Mouse (Mus musculus): ENCODE measurements around the gene Ecm1. TPM values are rescaled to one million over a fixed set of nuclear protein-coding genes. Genes with fewer than 3 reads are reported as not detected.
A peak's percentile ranks its signal among the peaks of the same experiment; 100 is the strongest.

Gene Ecm1
- polyA plus RNA-seq, 1 experiment from 2014 or later: 6.8 TPM

DNA sequence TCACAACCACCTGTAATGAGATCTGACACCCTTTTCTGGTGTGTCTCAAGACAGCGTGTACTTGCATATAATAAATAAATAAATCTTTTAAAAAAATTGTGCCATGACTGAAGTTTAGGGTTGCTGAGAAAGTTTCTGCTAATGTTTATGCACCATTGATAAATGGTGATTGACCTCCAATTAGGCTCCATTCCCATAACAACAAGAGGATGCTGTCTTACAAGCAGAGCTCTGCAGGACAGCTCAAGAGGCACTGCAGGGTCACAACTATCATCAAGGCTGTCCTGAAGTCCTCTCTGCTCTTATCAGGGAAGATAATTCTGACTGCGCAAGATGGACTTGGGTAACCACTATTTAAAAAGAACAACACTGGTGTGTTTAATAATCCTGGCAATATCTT, 21.2 kb downstream of the Ecm1 start:
- WGBS: 90% methylated on average over 2 of the region's 2 CpGs
- no peaks in the 10 kb centered on the region for H3K4me1 ChIP-seq (ENCODE audit: control insufficient read depth, insufficient read depth, low read length)

DNA sequence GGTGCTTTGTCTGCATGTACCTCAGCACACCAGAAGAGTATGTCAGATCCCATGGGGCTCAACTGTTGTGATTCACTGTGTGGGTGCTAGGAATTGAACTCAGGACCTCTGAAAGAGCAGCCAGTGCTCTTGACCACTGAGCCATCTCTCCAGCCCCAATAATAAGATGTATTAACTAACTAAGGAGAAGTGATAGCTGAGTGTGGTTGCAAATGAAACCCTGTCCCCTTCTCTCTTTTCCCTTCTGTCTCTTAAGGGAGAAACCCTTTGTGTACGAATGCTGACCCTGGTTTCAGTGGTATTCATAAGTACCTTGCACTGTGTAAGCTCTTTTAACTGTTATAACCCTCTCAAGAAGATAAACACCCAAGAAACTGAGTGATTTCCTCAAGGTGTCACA, 23.3 kb downstream of the Ecm1 start:
- no peak overlapping the region for H3K27ac ChIP-seq (replicated peaks; ENCODE audit: low read depth, low read length)
- H3K27me3 ChIP-seq (ENCODE audit: control insufficient read depth, insufficient read depth, low read length): no peaks in the 10 kb centered on the region
- H3K4me3 ChIP-seq (ENCODE audit: low read depth, low read length): no peak overlapping the region
- 0 out of 2 replicates have a peak, but pooled peaks cover 3% of the 10 kb centered on the region for H3K9me3 ChIP-seq (ENCODE audit: control insufficient read depth, low read length)
- no peaks in the 10 kb centered on the region for H3K4me1 ChIP-seq (ENCODE audit: control insufficient read depth, insufficient read depth, low read length)
- H3K4me2 ChIP-seq (ENCODE audit: low read depth, severe bottlenecking): no peak overlapping the region
- WGBS: 78% methylated on average over 1 of the region's 1 CpGs
- DNase-seq (ENCODE audit: low spot score): no peak
- H3K36me3 ChIP-seq (ENCODE audit: control insufficient read depth, insufficient read depth, low read length): no peaks in the 10 kb centered on the region
- no peak overlapping the region for H3K9ac ChIP-seq (ENCODE audit: low read length)
- ATAC-seq (ENCODE audit: insufficient number of reproducible peaks, low FRiP score, low TSS enrichment, low read depth): no peak

More for the DNA sequence above, 21.2 kb downstream of the Ecm1 start:
- DNase-seq (ENCODE audit: low spot score) (no peak), ATAC-seq (ENCODE audit: insufficient number of reproducible peaks, low FRiP score, low TSS enrichment, low read depth) (no peak)
- no peaks in the 10 kb centered on the region for H3K36me3 ChIP-seq (ENCODE audit: control insufficient read depth, insufficient read depth, low read length)
- no peak overlapping the region for H3K9ac ChIP-seq (ENCODE audit: low read length)
- no peak overlapping the region for H3K4me2 ChIP-seq (ENCODE audit: low read depth, severe bottlenecking)
- H3K9me3 ChIP-seq (ENCODE audit: control insufficient read depth, low read length): no peaks in the 10 kb centered on the region
- H3K27me3 ChIP-seq (ENCODE audit: control insufficient read depth, insufficient read depth, low read length): no peaks in the 10 kb centered on the region
- H3K27ac ChIP-seq (replicated peaks; ENCODE audit: low read depth, low read length): no peak overlapping the region
- H3K4me3 ChIP-seq (ENCODE audit: low read depth, low read length): no peak overlapping the region

DNA sequence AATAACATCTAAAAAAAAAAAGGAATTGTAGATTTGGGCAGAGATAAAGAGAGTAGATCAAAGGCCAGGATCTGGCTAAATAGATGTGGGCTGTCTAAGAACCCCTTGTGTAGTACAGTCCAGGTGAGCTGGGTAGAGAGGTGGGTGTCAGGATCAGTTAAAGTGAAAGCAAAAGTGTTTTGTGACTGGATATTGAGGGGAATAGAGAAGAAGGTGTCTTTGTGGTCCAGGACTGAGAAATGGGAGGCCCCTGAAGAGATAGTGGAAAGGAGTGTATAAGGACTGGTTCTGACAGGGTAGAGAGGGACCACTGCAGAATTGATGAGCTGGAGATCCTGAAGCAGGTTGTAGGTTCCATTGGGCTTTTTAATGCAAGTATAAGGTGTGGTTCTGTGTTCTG, 29.4 kb downstream of the Ecm1 start:
- no peaks in the 10 kb centered on the region for H3K36me3 ChIP-seq (ENCODE audit: control insufficient read depth, insufficient read depth, low read length)
- H3K27me3 ChIP-seq (ENCODE audit: control insufficient read depth, insufficient read depth, low read length): no peaks in the 10 kb centered on the region
- no peak overlapping the region for H3K27ac ChIP-seq (replicated peaks; ENCODE audit: low read depth, low read length)
- H3K9me3 ChIP-seq (ENCODE audit: control insufficient read depth, low read length): 0 out of 2 replicates have a peak, but pooled peaks cover 3% of the 10 kb centered on the region
- DNase-seq (ENCODE audit: low spot score): no peak
- no peak overlapping the region for H3K9ac ChIP-seq (ENCODE audit: low read length)
- no peaks in the 10 kb centered on the region for H3K4me1 ChIP-seq (ENCODE audit: control insufficient read depth, insufficient read depth, low read length)
- H3K4me2 ChIP-seq (ENCODE audit: low read depth, severe bottlenecking): no peak overlapping the region
- no peak overlapping the region for H3K4me3 ChIP-seq (ENCODE audit: low read depth, low read length)
- no peak for ATAC-seq (ENCODE audit: insufficient number of reproducible peaks, low FRiP score, low TSS enrichment, low read depth)

DNA sequence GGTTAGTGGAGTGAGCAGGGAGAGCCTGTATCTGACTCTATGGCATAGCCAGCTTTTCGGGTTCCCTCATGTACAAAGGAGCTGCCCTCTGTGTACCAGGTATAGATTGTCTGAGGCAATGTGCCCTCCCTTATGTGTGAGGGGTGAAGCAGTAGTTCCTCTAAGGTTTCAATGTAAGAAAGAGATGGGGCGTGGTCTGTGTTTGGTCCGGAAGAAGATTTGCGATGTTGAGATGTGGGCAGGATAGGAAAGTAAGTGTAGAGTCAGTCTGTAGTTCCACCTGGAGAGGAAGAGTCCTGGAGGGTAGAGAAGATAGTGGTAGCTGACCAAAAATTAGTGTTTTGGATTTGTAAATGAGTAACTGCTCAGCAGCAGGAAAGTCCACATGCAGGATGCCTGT, 30.3 kb downstream of the Ecm1 start:
- H3K27me3 ChIP-seq (ENCODE audit: control insufficient read depth, insufficient read depth, low read length): no peaks in the 10 kb centered on the region
- 0 out of 2 replicates have a peak, but pooled peaks cover 3% of the 10 kb centered on the region for H3K9me3 ChIP-seq (ENCODE audit: control insufficient read depth, low read length)
- H3K27ac ChIP-seq (replicated peaks; ENCODE audit: low read depth, low read length): no peak overlapping the region
- H3K4me3 ChIP-seq (ENCODE audit: low read depth, low read length): no peak overlapping the region
- no peaks in the 10 kb centered on the region for H3K36me3 ChIP-seq (ENCODE audit: control insufficient read depth, insufficient read depth, low read length)
- no peak overlapping the region for H3K9ac ChIP-seq (ENCODE audit: low read length)
- H3K4me1 ChIP-seq (ENCODE audit: control insufficient read depth, insufficient read depth, low read length): no peaks in the 10 kb centered on the region
- 95% methylated on average over 4 of the region's 4 CpGs for WGBS
- H3K4me2 ChIP-seq (ENCODE audit: low read depth, severe bottlenecking): no peak overlapping the region
- no peak for DNase-seq (ENCODE audit: low spot score)
- no peak for ATAC-seq (ENCODE audit: insufficient number of reproducible peaks, low FRiP score, low TSS enrichment, low read depth)

DNA sequence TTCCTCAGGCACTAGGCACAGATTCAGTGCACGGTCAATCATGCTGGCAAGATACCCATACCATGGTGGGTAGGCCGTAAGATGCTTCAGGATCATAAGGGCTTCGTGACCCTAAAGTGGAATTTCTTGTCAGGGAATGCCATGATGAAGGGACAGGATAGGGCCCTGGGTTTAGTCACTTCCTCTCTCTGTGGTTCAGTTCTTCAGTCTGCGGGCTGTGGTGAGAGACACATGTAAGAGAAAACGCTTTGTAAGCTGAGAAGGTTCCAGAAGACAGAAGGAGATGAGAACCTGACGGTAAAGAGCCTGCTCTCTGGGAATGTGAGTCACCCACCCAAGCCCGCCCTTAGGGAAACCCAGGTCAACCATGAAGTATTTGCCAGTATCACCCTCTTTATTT, 31.9 kb downstream of the Ecm1 start:
- Histone ChIP-seq H3K27ac (replicated peaks; ENCODE audit: low read depth, low read length) (no peak overlapping the region), H3K36me3 (ENCODE audit: control insufficient read depth, insufficient read depth, low read length) (no peaks in the 10 kb centered on the region), H3K9me3 (ENCODE audit: control insufficient read depth, low read length) (no peaks in the 10 kb centered on the region), H3K27me3 (ENCODE audit: control insufficient read depth, insufficient read depth, low read length) (no peaks in the 10 kb centered on the region), H3K4me1 (ENCODE audit: control insufficient read depth, insufficient read depth, low read length) (no peaks in the 10 kb centered on the region), H3K4me3 (ENCODE audit: low read depth, low read length) (no peak overlapping the region), H3K4me2 (ENCODE audit: low read depth, severe bottlenecking) (no peak overlapping the region), H3K9ac (ENCODE audit: low read length) (no peak overlapping the region)
- 90% methylated on average over 7 of the region's 7 CpGs for WGBS
- DNase-seq (ENCODE audit: low spot score) (no peak), ATAC-seq (ENCODE audit: insufficient number of reproducible peaks, low FRiP score, low TSS enrichment, low read depth) (no peak)

DNA sequence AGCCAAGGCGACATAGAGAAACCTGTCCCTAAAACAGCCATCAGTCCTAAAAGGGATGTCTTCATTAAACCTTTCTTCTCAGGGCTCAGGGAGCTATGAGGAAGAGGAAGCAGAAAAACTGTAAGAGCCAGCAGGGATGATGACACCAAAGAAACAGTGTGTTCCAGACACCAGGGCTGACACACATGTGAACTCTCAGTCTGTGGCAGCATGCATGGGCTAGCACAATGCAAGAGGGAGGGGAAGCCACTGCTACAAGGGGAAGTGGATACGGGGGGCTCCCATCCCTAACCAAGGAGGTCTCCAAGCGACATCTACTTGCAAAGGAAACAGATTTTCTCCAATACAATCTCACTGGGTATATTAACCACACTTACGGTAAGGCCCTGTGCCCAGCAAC, 33.1 kb downstream of the Ecm1 start:
- Histone ChIP-seq H3K27ac (replicated peaks; ENCODE audit: low read depth, low read length) (no peak overlapping the region), H3K4me2 (ENCODE audit: low read depth, severe bottlenecking) (no peak overlapping the region), H3K9ac (ENCODE audit: low read length) (no peak overlapping the region), H3K4me1 (ENCODE audit: control insufficient read depth, insufficient read depth, low read length) (peaks cover 2% of the 10 kb centered on the region; the same call in 1 of the 2 replicates), H3K4me3 (ENCODE audit: low read depth, low read length) (no peak overlapping the region), H3K36me3 (ENCODE audit: control insufficient read depth, insufficient read depth, low read length) (no peaks in the 10 kb centered on the region), H3K9me3 (ENCODE audit: control insufficient read depth, low read length) (no peaks in the 10 kb centered on the region), H3K27me3 (ENCODE audit: control insufficient read depth, insufficient read depth, low read length) (no peaks in the 10 kb centered on the region)
- DNase-seq (ENCODE audit: low spot score) (no peak), ATAC-seq (ENCODE audit: insufficient number of reproducible peaks, low FRiP score, low TSS enrichment, low read depth) (no peak)
- WGBS: 88% methylated on average over 4 of the region's 4 CpGs

DNA sequence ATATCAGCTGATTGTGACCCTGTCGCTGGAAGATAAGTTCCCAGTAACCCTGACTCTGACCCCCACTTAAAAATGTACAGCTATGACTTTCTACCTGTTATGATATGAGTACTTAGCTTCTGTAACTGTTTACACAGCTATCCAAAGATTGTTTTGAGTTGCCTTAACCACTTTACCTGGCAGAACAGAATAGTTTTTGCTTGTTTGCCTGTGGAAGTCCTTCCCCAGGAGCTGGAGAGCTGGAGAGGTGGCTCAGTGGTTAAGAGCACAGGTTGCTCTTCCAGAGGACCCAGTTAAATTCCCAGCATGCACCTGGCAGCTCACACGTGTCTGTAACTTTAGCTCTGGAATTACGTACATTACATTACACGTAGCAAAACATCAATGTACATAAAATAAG, 34.8 kb downstream of the Ecm1 start:
- Histone ChIP-seq H3K36me3 (ENCODE audit: control insufficient read depth, insufficient read depth, low read length) (no peaks in the 10 kb centered on the region), H3K27me3 (ENCODE audit: control insufficient read depth, insufficient read depth, low read length) (no peaks in the 10 kb centered on the region), H3K27ac (replicated peaks; ENCODE audit: low read depth, low read length) (no peak overlapping the region), H3K9me3 (ENCODE audit: control insufficient read depth, low read length) (no peaks in the 10 kb centered on the region), H3K4me3 (ENCODE audit: low read depth, low read length) (no peak overlapping the region), H3K4me2 (ENCODE audit: low read depth, severe bottlenecking) (no peak overlapping the region), H3K9ac (ENCODE audit: low read length) (no peak overlapping the region), H3K4me1 (ENCODE audit: control insufficient read depth, insufficient read depth, low read length) (peaks cover 3% of the 10 kb centered on the region; the same call in 1 of the 2 replicates)
- ATAC-seq (ENCODE audit: insufficient number of reproducible peaks, low FRiP score, low TSS enrichment, low read depth) (no peak), DNase-seq (ENCODE audit: low spot score) (no peak)
- 87% methylated on average over 4 of the region's 4 CpGs for WGBS

DNA sequence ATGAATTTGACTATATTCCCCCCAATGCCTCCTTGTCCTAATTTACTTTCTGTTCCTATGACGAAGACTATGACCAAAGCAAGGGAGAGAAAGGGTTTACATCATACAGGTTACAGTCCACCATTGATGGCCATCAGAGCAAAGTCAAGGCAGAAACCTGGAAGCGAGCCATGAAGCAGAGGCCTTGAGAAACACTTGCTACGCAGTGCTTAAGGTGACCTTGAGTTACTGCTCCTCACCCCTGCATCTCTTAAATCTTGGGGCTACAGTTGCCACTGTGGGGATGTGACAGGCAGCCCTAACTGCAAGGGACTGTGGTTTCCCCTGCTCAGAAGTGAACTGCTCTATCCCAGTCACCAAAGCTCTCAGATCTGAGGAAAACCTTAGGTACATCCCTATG, 36.1 kb downstream of the Ecm1 start:
- Histone ChIP-seq H3K4me3 (ENCODE audit: low read depth, low read length) (no peak overlapping the region), H3K27me3 (ENCODE audit: control insufficient read depth, insufficient read depth, low read length) (no peaks in the 10 kb centered on the region), H3K9ac (ENCODE audit: low read length) (no peak overlapping the region), H3K4me2 (ENCODE audit: low read depth, severe bottlenecking) (no peak overlapping the region), H3K36me3 (ENCODE audit: control insufficient read depth, insufficient read depth, low read length) (no peaks in the 10 kb centered on the region), H3K9me3 (ENCODE audit: control insufficient read depth, low read length) (no peaks in the 10 kb centered on the region), H3K27ac (replicated peaks; ENCODE audit: low read depth, low read length) (no peak overlapping the region), H3K4me1 (ENCODE audit: control insufficient read depth, insufficient read depth, low read length) (peaks cover 3% of the 10 kb centered on the region; the same call in 1 of the 2 replicates)
- 93% methylated on average over 3 of the region's 3 CpGs for WGBS
- ATAC-seq (ENCODE audit: insufficient number of reproducible peaks, low FRiP score, low TSS enrichment, low read depth) (no peak), DNase-seq (ENCODE audit: low spot score) (no peak)

DNA sequence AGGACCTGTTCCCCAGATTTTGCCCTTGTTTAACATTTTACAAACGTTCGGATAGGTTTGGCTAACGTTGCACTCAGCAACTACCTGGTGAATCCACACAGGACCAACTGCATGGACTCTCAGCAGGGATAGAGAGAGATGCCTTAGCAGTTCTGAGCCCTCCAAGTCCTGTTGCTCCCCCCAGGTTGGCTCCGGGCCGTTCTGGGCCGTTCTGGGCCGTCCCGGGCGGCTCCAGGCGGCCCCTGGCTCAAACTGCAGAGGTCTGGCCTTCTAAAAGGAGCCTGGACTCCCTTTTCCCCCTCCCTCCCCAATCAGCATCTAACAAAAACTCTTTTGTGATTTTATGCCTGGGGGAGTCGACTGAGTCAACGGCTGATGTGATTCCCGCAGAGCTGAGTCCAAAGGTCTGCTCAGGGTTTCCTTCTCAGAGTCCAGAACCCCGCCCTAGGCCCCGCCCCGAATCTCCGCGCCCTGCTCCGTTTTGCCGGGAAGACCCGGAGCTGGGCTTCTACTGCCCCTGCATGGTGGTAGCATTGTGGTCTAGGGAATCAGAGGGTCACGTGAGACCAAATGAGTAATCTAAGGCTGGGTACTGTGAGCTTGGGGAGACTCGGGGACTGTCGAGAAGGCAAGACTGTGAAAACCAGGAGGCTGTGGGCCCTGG, 37.4 kb downstream of the Ecm1 start:
- ATAC-seq (ENCODE audit: insufficient number of reproducible peaks, low FRiP score, low TSS enrichment, low read depth): peak; percentile 94
- H3K27ac ChIP-seq (replicated peaks; ENCODE audit: low read depth, low read length): peak overlapping the region; percentile 77
- no peaks in the 10 kb centered on the region for H3K9me3 ChIP-seq (ENCODE audit: control insufficient read depth, low read length)
- DNase-seq (ENCODE audit: low spot score): peak; percentile 88
- 9% methylated on average over 24 of the region's 24 CpGs for WGBS
- H3K4me2 ChIP-seq (ENCODE audit: low read depth, severe bottlenecking): peak overlapping the region; percentile 33
- H3K4me3 ChIP-seq (ENCODE audit: low read depth, low read length): peak overlapping the region; percentile 14
- peaks cover 3% of the 10 kb centered on the region; the same call in 1 of the 2 replicates for H3K4me1 ChIP-seq (ENCODE audit: control insufficient read depth, insufficient read depth, low read length)
- H3K27me3 ChIP-seq (ENCODE audit: control insufficient read depth, insufficient read depth, low read length): no peaks in the 10 kb centered on the region
- H3K36me3 ChIP-seq (ENCODE audit: control insufficient read depth, insufficient read depth, low read length): no peaks in the 10 kb centered on the region
- peak overlapping the region; percentile 55 for H3K9ac ChIP-seq (ENCODE audit: low read length)

Measured in limb, embryonic 11.5 days (tissue).